Mouse (Mus musculus): ENCODE results near the gene Fam122a.

The Fam122a gene

DNA sequence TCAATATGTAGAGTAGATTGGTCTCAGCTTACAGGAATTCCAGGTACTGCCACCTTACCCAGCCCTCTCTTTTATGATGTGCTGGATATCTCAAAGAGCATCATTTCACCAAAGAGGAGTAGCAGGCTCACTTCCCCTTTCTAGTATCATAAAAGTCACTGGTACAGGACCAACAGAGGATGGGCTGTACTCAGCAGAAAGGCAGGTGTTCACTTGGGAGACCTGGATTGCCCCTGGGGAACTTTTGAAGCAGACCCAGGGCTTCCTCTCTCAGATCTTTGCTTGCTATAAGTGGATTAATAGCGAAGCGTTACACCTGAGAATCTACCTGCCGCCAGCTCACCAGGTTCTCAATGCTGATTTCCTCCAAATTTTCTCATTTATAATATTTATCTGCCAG is 49.1 kb downstream of the Fam122a start:
- no peak for DNase-seq (ENCODE audit: low spot score)

DNA sequence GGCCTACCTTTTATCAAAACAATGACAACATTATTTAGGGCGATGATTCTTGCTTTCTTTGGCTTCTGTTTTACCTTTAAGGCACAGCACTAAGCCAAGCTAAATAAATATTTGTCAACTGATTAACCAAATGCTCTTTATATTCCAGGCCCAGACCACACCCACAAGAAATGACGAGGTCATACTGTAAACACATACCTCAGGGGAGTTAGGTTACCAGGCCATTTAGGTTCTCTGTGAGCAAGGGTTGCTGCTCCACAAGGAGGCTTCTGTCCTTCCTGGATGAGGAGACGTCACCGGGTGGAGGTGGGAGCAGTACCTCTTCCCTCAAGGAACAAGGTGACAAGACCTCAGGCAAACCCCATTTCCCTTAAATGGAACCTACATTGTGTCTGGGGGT is 49.9 kb downstream of the Fam122a start:
- peak; percentile 11 for DNase-seq (ENCODE audit: low spot score)

DNA sequence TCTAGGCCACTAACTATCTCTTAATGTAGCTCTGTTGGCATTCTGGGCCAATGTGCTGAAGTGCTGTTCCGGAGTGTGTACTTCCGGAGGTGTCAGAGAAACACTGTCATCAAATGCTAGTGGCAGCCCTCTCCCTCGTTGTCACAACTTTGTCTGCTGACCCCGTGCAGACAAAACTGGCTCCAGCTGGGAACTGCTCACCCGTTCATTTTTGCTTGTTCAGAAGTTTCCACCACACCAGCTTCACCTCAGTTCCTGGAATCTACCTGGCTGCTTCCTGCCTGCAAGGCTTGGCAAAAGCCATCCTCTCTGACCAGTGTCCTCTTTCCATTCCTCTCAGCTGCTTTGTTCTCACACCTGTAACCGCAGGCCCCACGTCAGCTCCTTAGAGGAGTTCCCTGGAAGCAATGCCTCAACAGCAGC is 50.4 kb downstream of the Fam122a start:
- DNase-seq (ENCODE audit: low spot score): peak; percentile 6

All from urinary bladder, postnatal 14 days (tissue).